Mouse (Mus musculus): ENCODE results near the gene Rnf111.
A peak's percentile ranks its signal among the peaks of the same experiment; 100 is the strongest.
"Not testable (repeated sequence)": the region's sequence is repeated elsewhere in the genome, so short reads cannot be mapped to it uniquely, and the experiment has no call there.

Rnf111 gene

DNA sequence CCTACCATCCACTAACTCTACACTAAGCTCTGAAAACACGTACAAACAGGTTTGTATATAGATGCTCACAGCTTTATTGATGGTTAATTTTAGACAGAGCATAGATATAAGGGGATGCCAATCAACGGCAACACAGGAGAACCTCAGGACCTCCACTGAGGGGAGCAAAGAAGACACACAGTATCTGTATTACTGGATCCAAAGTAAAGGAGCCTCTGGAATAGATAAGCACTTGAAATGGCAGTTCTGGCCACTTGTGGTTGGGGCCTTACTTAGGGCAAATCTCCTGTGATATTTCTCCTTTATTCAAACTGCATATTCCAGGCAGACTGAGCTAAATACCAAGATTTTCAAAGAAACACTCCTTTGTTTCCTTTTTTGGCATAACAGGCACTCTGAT is 10.5 kb downstream of the Rnf111 start:
- DNase-seq = no peak

DNA sequence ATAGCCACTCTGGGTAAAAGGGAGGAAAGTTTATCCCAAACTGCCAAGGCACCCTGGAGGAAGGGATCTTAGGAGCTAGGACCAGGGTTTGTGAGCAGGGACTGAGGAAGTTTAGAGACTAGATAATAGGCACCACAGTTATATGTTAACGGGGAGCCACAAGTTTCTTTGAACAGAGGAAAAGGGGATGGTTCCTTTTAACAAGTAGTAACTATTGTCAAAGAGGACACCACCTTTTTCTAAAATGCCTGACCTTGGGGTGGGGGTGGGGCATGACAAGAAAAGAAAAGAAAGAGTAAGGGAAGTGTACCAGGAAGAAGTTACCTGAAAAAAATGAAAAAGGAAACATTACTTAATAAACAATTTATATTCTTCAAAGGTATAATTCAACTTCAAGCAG is 12.3 kb downstream of the Rnf111 start:
- DNase-seq = no peak

DNA sequence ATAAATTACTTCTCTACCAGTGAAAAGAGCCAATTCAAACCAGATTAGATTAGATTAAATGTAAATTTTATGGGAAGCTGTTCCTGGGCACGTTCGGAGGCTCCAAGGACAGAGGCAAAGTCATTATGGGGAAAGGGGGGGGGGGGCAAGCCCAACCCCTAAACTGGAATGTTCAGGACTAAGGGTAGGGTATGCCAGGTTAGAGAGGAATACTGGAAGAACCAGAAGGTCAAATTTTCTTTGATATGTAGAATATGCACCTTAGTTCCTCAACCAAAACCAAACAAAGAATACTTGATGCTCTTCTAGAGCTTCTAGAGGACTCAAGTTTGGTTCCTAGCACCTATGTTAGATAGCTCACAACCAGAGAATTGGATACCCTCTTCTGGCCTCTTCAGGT is 16.1 kb downstream of the Rnf111 start:
- DNase-seq = no peak

DNA sequence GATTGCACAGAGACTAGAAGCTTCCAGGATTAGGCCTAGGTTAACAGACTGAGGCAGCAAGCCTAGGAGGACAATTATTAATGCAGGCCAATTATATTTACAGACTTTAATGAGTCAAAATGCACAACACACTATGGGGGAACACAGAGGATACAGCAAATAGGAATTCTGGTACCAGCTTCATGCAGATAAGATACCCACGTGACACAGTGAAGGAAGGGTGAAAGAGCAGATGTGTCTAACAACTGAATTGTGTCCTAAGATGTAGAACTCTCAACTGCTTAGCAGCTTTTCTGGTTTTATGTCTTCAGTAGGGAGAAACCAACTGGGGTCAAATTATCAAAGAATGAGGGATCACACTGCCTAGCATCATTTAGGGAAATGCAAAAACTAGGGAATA is 17.7 kb downstream of the Rnf111 start:
- DNase-seq = no peak

DNA sequence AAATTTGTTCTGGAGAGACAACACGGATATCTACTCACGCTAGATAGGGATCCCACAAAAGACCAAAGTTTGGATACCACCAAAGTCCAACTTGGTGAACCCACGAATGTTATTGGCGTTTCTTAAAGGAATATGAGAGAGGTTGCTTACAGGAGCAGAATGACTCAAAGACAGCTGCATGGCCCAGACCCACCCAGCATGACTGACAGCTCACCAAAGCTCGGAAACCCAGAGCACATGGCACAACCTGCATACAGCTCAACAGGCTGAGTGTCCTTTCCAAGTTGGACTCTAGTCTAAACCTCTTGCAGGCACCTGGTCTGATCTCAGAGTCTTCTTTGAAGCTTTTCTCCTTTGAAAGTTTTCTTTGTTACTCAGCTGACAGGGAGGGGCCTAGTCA is 20.0 kb downstream of the Rnf111 start:
- DNase-seq = no peak

DNA sequence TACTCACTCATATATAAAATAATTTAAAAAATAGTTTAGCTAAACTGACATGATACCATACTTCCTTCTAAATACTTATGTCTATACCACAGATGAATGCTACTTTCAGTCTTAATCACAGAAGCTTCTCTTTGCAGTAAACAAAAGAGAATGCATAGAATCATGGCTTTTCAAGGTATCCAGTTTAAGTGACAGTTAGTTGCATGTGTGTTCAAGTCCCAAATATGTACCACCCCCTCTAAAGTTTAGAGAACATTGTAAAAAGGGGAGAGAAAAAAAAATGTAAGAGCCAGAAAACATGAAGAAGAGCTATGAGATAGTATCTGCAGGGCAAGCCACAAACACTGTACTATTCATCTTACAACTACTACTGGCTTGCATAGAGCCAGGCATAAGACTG is 21.7 kb downstream of the Rnf111 start:
- no peak for DNase-seq

DNA sequence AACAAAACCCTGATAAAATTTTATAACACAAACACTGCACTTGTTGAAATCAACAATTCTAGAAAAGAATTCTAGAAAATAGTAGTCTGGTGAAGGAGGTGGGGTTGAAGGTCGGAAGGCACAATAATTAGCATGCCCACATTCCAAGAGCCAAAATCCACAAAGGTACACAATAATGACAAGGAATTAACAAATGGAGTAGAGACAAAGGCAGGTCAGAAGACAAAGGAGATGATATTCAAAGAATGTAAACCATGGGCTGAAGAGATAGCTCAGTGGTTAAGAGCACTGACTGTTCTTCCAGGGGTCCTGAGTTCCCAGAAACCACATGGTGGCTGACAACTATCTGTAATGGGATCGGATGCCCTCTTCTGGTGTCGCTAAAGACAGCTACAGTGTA is 26.3 kb downstream of the Rnf111 start:
- no peak for DNase-seq

DNA sequence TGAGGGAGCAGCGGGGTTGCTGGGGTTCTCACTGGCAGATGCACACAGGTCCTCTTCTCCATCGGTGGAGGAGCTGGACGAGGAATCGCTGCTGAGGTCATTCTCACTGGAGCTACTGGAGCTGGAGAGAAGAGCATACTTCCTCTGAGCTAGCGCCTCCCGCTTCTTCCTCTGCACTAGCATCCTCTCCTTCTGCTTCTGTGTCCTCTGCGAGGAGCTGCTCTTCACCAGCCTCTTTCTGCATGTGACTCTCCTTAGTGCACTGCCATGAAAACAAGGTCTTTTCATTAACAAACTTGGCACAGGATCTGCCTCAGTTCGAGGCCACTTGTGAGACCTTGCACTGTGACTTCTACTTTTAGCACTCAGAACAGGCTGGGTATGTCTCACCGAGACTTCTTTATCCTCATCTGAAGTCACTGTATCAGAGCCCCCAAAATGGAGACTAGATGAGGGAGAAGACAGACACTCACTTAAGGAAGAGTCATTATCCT is 27.7 kb downstream of the Rnf111 start:
- no peak for DNase-seq

DNA sequence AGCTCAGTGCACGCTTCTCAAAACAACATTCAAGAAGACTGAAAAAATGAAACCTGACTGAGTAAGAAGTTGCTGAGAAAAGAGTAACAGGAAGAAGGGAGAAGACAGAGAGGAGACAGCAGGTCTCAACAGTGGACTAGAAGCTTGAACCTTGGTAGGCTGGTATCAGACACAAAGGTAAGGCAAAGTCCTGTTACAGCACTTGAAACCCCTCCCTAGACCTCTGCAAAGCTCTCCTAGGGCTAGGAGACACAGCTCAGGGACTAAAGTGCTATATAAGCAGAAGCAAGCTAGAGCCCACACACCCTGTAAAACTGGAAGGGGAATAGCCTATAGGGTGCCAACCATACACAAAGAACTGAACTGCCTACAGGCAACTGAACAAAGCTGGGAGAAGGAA is 30.1 kb downstream of the Rnf111 start:
- DNase-seq = no peak

DNA sequence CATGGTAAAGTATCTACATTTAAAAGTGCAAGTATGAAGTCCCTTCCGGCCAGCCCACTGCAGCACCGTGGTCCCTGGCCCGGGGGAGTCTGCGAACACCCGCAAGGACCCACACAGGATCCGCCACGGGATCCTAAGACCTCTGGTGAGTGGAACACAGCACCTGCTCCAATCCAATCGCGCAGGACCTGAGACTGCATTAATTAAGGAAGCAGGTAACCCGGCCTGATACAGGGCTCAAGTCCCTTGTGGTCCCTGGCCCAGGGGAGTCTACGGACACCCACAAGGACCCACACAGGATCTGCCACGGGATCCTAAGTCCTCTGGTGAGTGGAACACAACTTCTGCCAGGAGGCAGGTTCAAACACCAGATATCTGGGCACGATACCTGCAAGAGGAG is 40.4 kb downstream of the Rnf111 start:
- DNase-seq = not testable (repeated sequence)

DNA sequence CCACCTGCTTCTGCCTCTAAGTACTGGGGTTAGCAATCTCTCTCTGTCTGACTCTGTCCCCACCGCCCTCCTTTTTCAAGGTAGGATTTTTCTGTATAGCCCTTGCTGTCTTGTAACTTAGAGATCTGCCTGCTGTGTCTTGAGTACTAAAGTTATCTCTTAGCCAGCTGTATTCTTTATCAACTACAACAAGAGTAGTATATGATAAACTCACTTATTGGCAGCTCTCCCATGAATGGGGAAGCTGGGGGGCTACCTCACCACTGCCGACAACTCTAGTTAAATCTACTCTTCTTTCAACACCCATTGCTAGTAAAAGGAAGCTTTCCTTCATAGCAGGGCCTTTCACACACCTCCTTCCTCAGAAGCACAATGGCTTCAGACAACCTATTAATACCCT is 51.2 kb downstream of the Rnf111 start:
- DNase-seq = no peak

DNA sequence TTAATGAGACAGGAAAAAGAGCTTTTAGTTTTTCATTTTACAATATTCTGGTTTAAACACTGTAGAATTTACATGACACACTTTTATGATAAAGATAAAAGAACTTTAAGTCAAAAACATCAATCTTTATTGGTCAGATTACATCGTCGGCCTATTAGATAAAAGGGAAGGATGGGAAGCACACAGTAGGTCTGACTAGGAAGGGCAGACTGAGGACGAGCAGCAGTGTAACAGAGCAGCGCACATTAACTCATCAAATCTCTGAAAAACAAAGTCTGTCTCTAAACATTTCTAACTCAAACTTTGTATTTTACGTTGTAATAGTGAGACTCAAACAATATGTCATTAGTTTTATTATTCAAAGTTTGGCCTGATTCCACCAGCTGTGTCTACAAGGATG is 54.5 kb downstream of the Rnf111 start:
- no peak for DNase-seq

DNA sequence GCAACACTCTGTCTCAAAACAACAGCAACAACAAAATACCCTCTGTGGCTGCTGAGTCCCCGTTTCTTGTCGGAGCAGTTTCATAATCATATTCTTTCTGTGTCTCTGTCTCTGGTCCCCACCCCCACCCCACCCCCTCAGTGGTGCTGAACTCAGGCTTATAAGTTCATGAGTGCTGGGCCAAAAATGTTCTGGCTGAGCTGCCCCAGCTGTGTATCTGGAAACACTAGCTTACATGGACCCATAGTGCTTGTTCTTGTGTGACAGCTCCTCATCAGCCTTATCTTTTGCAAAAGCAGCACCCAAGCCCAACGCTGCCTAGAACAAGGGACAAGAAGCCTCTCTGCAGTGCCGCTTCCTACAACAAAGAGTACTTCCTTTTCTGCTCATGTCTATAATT is 63.6 kb downstream of the Rnf111 start:
- DNase-seq = no peak

DNA sequence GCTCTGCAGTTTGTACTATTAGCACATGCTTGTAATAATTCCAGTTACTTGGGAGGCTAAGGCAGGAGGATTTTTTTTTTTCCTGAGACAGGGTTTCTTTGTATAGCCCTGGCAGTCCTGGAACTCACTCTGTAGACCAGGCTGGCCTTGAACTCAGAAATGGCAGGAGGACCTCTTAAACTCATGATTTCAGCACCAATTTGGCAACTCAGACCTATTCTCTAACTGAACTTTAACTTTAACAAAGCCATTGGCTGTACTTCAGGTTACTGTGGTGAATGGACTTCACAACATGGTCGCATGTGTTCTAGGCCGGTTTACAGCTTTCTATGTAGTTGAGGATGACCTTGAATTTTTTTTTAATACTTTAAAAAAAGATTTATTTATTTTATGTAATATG is 80.9 kb downstream of the Rnf111 start:
- no peak for DNase-seq

DNA sequence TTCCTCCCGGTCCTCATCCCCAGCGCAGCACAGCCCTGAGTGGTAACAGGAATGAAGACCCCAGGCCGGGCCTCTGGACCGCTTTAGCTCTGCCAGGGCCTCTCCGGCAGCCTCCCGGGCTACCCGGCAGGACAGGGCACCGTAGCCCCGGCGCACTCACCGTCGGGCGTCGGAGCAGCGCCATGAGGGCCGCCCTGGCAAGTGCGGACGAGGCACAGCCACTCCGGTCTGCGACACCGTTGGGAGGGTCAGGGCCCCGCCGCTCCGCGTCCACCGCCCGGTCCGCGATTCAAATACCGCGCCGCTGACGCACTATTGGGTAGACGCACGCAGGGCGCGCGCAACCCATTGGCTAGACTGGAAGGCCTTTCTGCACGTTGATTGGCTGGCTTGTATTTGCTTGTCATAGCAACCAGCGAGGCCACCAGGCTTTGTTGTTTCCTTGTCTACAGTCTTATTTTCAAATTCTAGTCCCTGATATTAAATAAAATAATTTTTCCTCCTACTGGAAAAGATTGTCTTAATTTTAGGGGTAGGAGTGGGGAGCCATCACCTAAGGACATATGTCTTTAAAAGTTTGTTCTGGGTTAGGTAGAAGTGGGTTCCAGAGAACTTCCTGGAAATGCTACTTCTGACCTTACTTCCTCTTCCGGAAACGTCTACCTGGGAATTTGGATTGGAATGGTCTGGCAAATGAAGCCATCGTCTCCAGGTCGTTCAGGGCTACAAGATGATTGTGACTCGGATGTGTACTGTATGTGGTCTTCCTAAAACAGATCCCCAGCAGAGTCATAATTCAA is 82.1 kb downstream of the Rnf111 start, which contains the start of gene Ccnb2:
TSS of gene Ccnb2 (minus strand) at position 291 of the 800 bp plus-strand sequence.
- peak; percentile 84 for DNase-seq

DNA sequence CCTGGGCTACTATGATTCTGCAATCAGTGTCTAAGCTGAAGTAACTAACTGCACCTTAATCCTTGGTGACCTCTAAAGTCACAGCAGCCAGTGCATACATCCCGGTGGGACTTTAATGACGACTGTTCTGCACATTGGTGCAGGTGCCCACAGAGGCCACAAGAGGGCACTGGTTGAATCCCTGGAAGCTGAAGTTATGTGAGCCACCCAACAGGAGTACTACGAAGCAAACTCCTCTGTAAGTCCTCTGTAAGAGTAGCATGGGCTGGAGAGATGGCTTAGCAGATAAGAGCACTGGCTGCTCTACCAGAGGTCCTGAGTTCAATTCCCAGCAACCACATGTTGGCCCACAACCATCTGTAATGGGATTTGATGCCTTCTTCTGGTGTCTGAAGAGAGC is 87.1 kb downstream of the Rnf111 start:
- no peak for DNase-seq

DNA sequence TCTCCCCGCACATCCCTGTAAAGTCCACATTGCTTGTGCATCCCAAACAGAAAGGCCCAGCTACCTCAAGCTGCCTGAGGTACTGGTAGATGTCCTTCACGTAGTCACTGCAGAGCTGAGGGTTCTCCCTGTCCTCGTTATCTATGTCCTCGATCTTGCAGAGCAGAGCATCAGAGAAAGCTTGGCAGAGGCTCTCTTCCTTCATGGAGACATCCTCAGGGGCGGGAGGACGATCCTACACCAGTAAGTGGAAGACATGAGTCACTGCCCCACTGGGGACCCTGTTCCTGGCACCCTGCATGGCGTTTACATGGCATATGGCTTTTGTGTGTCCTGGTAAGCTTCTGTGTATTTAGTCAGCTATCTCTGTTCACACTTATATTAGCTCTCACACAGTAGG is 90.5 kb downstream of the Rnf111 start:
- DNase-seq = no peak

DNA sequence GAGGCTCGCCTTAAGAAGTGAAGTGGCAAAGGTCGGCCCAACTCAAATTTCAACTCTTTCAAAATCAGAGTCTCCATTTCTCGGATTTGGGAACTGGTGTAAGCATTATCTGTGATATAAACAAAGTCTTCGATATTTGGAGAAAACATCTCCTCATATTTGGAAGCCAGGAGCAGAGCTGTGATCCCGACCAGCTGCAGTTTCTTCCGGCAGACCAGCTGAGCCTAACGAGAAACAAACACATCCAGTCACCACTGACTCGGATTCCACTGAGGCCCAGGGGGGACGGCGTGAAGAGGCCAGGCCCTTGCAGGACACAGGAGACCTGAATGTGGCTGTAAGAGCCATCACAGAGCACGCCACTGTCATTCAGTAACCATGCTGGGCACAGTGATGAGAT is 92.9 kb downstream of the Rnf111 start:
- DNase-seq = no peak

DNA sequence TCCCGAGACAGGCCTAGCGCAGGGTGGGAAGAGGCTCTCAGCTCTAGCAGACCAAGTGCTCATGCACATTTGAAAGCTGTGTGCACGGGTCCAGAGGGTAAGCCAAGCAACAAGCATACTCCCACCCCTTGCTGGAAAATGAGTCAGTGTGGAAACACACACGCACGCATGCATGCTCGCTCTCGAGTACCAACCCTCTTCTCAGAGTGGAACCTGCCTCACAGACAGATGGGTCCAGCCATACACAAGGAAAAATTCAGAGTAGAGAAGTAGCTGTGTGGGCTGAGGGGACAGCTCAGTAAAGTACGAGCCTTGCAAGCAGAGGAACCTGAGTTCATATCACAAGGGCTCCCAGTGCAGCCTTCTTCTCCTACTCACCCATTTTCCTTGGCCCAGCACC is 93.8 kb downstream of the Rnf111 start:
- no peak for DNase-seq

DNA sequence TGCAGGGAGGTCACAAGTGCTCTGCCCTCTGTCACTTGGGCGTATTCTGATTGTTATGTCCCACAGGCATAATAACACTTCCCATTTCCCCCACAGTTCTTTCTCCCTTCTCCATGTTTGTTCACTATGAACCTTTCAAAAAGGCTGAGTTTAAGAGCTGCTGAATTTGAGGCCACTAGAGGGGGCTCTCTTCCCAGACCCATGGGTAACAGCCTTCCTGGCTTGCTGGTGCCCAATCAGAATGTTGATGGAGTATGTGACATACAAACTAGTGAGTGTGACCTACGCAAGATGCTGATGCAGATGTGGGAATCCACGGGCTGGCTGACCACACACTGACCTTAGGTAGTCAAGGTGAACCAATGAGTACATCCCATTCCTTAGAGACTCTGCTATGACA is 94.7 kb downstream of the Rnf111 start:
- DNase-seq = no peak

DNA sequence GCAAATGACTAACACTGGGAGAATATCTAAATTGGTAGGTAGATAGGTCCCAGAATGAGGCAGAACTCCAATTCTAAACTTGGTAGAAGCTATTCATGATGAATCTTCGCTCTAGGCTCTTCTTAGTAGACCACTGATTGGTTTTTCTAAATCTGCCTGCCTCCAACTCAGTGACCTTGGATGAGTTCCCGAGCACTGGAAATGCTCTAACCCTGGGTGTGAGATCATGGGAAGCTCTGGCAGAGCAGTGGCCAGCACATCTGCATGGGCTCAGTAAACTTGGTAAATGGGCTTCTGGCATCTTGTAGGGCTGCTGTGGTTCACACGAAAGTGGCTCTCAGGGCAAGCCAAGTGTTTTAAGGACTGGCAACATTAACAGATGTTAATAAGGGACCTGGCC is 96.9 kb downstream of the Rnf111 start:
- no peak for DNase-seq

DNA sequence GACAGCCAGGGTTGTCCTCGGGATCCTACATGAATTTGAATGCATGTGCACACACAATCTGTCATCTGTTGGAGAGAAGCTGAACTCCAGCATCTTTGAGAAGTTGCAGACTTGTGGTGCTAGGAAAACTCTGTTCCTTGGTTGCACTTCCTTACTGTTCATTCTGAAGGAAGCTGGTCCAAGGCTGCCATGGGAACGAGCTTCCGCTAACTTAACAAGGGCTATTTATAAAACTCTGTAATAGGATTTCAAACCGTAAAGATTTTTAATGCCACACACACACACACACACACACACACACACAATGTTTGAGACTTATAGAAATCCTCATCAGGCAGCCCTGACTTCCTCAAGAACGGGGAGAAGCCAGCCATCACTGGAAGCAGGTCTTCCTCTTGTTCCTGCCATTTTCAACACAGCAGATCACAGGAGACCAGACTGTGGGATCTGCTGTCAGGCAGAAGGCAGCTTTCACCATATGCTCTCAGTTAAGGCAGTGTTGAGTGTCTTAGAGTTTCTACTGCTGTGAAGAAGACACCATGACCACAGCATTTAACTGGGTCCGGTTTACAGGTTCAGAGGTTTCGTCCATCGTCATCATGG is 101.5 kb downstream of the Rnf111 start:
- DNase-seq = peak; percentile 22

DNA sequence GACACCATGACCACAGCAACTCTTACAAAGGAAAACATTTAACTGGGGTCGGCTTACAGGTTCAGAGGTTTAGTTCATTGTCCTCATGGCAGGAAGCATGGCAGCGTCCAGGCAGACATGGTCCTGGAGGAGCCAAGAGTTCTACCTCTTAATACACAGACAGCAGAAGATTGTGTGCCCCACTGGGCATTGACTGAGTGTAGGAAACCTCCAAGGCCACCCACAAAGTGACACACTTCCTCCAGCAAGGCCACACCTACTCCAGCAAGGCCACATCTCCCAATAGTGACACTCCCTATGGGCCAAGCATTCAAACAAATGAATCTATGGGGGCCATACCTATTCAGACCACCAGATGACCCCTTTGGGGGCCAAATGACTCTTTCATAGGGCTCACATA is 107.4 kb downstream of the Rnf111 start:
- DNase-seq = no peak

DNA sequence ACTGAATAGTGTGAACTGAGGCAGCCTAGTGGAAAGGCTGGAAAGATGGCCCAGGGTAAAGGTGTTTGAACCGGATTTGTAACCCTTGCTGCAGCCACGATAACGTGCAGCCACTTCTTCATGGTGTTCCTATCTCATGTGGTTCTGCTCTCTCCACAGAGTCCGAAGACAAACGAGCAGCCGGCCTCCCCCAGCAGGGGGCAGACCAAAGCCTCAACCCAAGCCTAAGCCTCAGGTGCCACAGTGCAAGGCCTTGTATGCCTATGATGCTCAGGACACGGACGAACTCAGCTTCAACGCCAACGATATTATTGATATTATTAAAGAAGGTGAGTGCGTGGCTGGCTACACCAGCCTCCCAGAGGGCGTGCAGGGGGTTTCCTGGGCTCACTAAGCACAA is 107.9 kb downstream of the Rnf111 start:
- no peak for DNase-seq

DNA sequence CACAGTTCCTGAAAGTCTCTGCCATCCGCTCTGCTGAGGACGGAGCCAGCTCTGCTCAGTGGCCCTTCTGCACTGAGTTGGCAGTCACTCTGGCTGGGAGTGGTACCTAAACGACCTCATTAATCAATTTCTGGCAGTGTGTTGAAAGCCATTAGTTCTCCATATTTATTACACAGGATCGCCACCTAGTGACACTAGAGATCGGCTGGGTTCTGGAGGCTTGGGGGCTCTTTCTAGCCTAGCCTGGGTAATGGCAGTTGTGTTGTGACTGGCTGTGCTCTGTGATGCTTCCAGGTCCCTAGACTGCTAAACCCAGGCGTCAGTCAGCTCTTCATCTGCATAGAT is 111.0 kb downstream of the Rnf111 start:
- DNase-seq = peak; percentile 39

Data from right cerebral cortex, postnatal 4 days (tissue).